Mouse (Mus musculus) MEL (cell line): ENCODE data around the gene Foxf2.

Experiments used
- CTCF ChIP-seq, 3 experiments: IDR thresholded peaks in 2 of 3; conservative IDR thresholded peaks in 1 of 3; 2 replicates each; pipeline ENCODE4 v1.5.1; 2011 to 2012; ENCODE audit warnings: low read length in 3 of 3, low read depth in 2 of 3, mild to moderate bottlenecking in 2 of 3, improper control_type of control experiment in 1 of 3, inconsistent platforms in 1 of 3, mixed read lengths in 1 of 3, moderate library complexity in 1 of 3; ENCODE audit not compliant: control insufficient read depth in 1 of 3, insufficient read depth in 1 of 3, poor library complexity in 1 of 3, severe bottlenecking in 1 of 3
- E2F4 ChIP-seq: IDR thresholded peaks from 2 replicates; pipeline ENCODE4 v1.6.1; 2011; ENCODE audit warnings: low read depth, low read length, improper control_type of control experiment, borderline replicate concordance
- ELF1 ChIP-seq: IDR thresholded peaks from 2 replicates; pipeline ENCODE4 v1.6.1; 2014; ENCODE audit warnings: low read depth, mild to moderate bottlenecking, inconsistent platforms, low read length, improper control_type of control experiment, moderate library complexity
- EP300 ChIP-seq, 2 experiments: IDR thresholded peaks; 2 replicates each; pipeline ENCODE4 v1.6.1; 2011; ENCODE audit warnings: improper control_type of control experiment in 2 of 2, low read length in 2 of 2, low read depth in 1 of 2, mild to moderate bottlenecking in 1 of 2
- HCFC1 ChIP-seq: IDR thresholded peaks from 2 replicates; pipeline ENCODE4 v1.6.1; 2012; ENCODE audit warnings: low read depth, mild to moderate bottlenecking, inconsistent platforms, low read length, improper control_type of control experiment, moderate library complexity
- MAFK ChIP-seq: IDR thresholded peaks from 2 replicates; pipeline ENCODE4 v1.6.1; 2011; ENCODE audit warnings: low read depth, mild to moderate bottlenecking, low read length, improper control_type of control experiment, borderline replicate concordance
- NRF1 ChIP-seq: IDR thresholded peaks from 2 replicates; pipeline ENCODE4 v1.6.1; 2014; ENCODE audit warnings: low read depth, mild to moderate bottlenecking, inconsistent platforms, low read length, improper control_type of control experiment, moderate library complexity; ENCODE audit not compliant: poor library complexity, insufficient read depth, severe bottlenecking
- POLR2A ChIP-seq, 2 experiments: IDR thresholded peaks; 2 replicates each; pipeline ENCODE4 v1.6.1; 2011 to 2012; ENCODE audit warnings: low read length in 2 of 2, mild to moderate bottlenecking in 2 of 2, control low read depth in 1 of 2, improper control_type of control experiment in 1 of 2, low read depth in 1 of 2, moderate library complexity in 1 of 2; ENCODE audit not compliant: control insufficient read depth in 1 of 2, insufficient read depth in 1 of 2, poor library complexity in 1 of 2
- POLR2AphosphoS5 ChIP-seq: IDR thresholded peaks from 2 replicates; pipeline ENCODE4 v1.6.1; 2012; ENCODE audit warnings: low read depth, borderline replicate concordance, mild to moderate bottlenecking, inconsistent platforms, low read length, moderate library complexity, mixed read lengths
- TBP ChIP-seq: IDR thresholded peaks from 2 replicates; pipeline ENCODE4 v1.8.0; 2011; ENCODE audit warnings: low read depth, low read length, improper control_type of control experiment
- TCF12 ChIP-seq: IDR thresholded peaks from 2 replicates; pipeline ENCODE4 v1.6.1; 2014; ENCODE audit warnings: low read depth, mild to moderate bottlenecking, inconsistent platforms, low read length, improper control_type of control experiment, moderate library complexity
- USF1 ChIP-seq: IDR thresholded peaks from 2 replicates; pipeline ENCODE4 v1.6.1; 2014; ENCODE audit warnings: low read depth, mild to moderate bottlenecking, inconsistent platforms, low read length, improper control_type of control experiment, moderate library complexity
- USF2 ChIP-seq, 2 experiments: IDR thresholded peaks; 2 replicates each; pipeline ENCODE4 v1.6.1; 2011 to 2012; ENCODE audit warnings: improper control_type of control experiment in 2 of 2, low read length in 2 of 2, borderline replicate concordance in 1 of 2, inconsistent platforms in 1 of 2, low read depth in 1 of 2, mild to moderate bottlenecking in 1 of 2; ENCODE audit not compliant: insufficient read depth in 1 of 2
- ZNF384 ChIP-seq: IDR thresholded peaks from 2 replicates; pipeline ENCODE4 v1.6.1; 2012; ENCODE audit warnings: low read depth, mild to moderate bottlenecking, inconsistent platforms, low read length, improper control_type of control experiment

DNA sequence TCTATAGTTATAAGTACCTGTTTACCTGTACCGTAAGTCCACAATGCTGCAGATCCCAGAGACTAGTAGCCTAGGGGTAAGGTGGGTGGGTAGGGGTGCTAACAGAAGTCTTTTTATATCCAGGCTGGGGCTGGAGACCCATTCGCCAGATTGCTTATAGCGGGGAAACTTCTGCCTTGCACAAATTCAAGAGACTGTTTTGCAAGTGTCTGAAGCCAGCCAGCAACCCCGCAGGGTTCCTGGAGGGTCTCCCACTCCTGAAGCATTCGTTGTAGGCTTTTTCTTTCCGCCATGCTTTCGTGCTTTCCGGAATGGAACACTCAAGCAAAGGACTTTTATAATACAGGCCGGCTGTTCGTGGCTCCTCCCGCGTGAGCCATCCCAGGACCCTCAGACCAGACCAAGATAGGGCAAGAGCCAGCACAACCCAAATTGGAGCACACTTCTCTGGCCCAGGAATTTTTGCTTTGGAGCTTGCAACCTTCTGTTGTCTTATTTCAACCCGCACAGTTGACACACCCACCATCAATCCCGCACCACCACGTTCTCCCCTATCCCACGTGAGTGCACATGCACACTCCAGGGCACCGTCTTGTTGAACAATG lies 10.0 kb upstream of the Foxf2 start:
- TF ChIP-seq MAFK (no peak), ELF1 (no peak), TCF12 (no peak), TBP (no peak), POLR2A (IDR thresholded peaks at IDR 0.05; ENCODE audit: control insufficient read depth in 1 of 2, insufficient read depth in 1 of 2, low read depth in 1 of 2, low read length in 2 of 2, poor library complexity in 1 of 2) (no peak), CTCF (IDR thresholded peaks at IDR 0.05 in 2 of 3, conservative IDR thresholded peaks at IDR 0.05 in 1 of 3; ENCODE audit: control insufficient read depth in 1 of 3, insufficient read depth in 1 of 3, low read depth in 2 of 3, low read length in 3 of 3, poor library complexity in 1 of 3, severe bottlenecking in 1 of 3) (no peak), USF2 (IDR thresholded peaks at IDR 0.05; ENCODE audit: borderline replicate concordance in 1 of 2, insufficient read depth in 1 of 2, low read depth in 1 of 2, low read length in 2 of 2) (no peak), EP300 (IDR thresholded peaks at IDR 0.05; ENCODE audit: low read depth in 1 of 2, low read length in 2 of 2) (no peak), USF1 (no peak), ZNF384 (no peak), POLR2AphosphoS5 (no peak), NRF1 (no peak), E2F4 (no peak), HCFC1 (no peak)
